Mouse (Mus musculus) midbrain, postnatal 0 days (tissue): Measurements from ENCODE around the gene Gm20388. TPM values are rescaled to one million over a fixed set of nuclear protein-coding genes. Genes with fewer than 3 reads are reported as not detected.

Source experiments
- ATAC-seq: fragments of 200-750 bp; cut with Nextera tagmentation; 2 replicates; pipeline ENCODE4 v1.8.0; 2017; ENCODE audit warnings: moderate number of reproducible peaks, mild to moderate bottlenecking, moderate TSS enrichment, moderate library complexity; ENCODE audit not compliant: low FRiP score
- DNase-seq: peaks from one replicate; pipeline ENCODE4 v3.0.0-alpha.2; 2015; ENCODE audit warnings: low spot score
- H3K27ac ChIP-seq: fragments of 300-500 bp; sonication (generic); 2 replicates; pipeline ENCODE4 v1.5.1; 2014; ENCODE audit warnings: low read depth, mild to moderate bottlenecking, low read length, mixed read lengths
- H3K27me3 ChIP-seq: fragments of 300-500 bp; sonication (generic); 2 replicates; pipeline ENCODE4 v1.6.1; 2014; ENCODE audit warnings: low read length, control low read depth, mixed read lengths; ENCODE audit not compliant: insufficient read depth
- H3K36me3 ChIP-seq: fragments of 300-500 bp; sonication (generic); 2 replicates; pipeline ENCODE4 v1.6.1; 2014; ENCODE audit warnings: low read length, control low read depth, mixed read lengths; ENCODE audit not compliant: insufficient read depth
- H3K4me1 ChIP-seq: fragments of 300-500 bp; sonication (generic); 2 replicates; pipeline ENCODE4 v1.6.1; 2014; ENCODE audit warnings: mild to moderate bottlenecking, control low read depth, antibody characterized with exemption, low read length, mixed read lengths; ENCODE audit not compliant: insufficient read depth
- H3K4me2 ChIP-seq: fragments of 300-500 bp; sonication (generic); 2 replicates; pipeline ENCODE4 v1.6.1; 2014; ENCODE audit warnings: low read depth, mild to moderate bottlenecking, low read length, mixed read lengths; ENCODE audit not compliant: poor library complexity, severe bottlenecking
- H3K4me3 ChIP-seq: fragments of 300-500 bp; sonication (generic); 2 replicates; pipeline ENCODE4 v1.5.1; 2014; ENCODE audit warnings: low read depth, mild to moderate bottlenecking, low read length, moderate library complexity
- H3K9ac ChIP-seq: fragments of 300-500 bp; sonication (generic); replicated peaks from 2 replicates; pipeline ENCODE4 v1.6.1; 2014; ENCODE audit warnings: mild to moderate bottlenecking, low read length, moderate library complexity, mixed read lengths; ENCODE audit not compliant: poor library complexity, severe bottlenecking
- H3K9me3 ChIP-seq: fragments of 300-500 bp; sonication (generic); 2 replicates; pipeline ENCODE4 v1.6.1; 2016; ENCODE audit warnings: low read length, control low read depth
- CTCF ChIP-seq: IDR thresholded peaks from 2 replicates; pipeline ENCODE4 v1.5.1; 2016; ENCODE audit warnings: antibody characterized with exemption, mild to moderate bottlenecking
- WGBS: fragments of 180-500 bp; shearing (Covaris S2); extraction: QIAGEN DNeasy Blood & Tissue Kit; methylation state at CpG from one replicate; pipeline ENCODE4 v1.1.7; 2014; 5-methylcytosine and 5-hydroxymethylcytosine counted together
- polyA plus RNA-seq: library from polyadenylated mRNA; unstranded; fragments of >200 nt; fragmentation: Nextera tagmentation; extraction: Ambion mirVana; gene quantifications from 2 replicates; pipeline ENCODE4 v1.2.1, GENCODE M21; 2015
- total RNA-seq: library from RNA; depleted of rRNA; stranded (reverse); fragments of >200 nt; gene quantifications from 2 replicates; pipeline ENCODE4 v1.2.3, GENCODE M21; 2014

Gm20388 gene
- total and polyA plus RNA-seq, 2 experiments from 2014 or later, result 74.2 TPM; not detected in 1

- Histone ChIP-seq H3K27ac (peak overlapping the region; percentile 59), H3K4me1 (peaks cover 5% of the 10 kb centered on the region; the same call in 1 of the 2 replicates), H3K4me3 (peak overlapping the region; percentile 85), H3K9me3 (no peaks in the 10 kb centered on the region), H3K9ac (peak overlapping the region; percentile 80), H3K36me3 (no peaks in the 10 kb centered on the region), H3K4me2 (peak overlapping the region; percentile 93), H3K27me3 (no peaks in the 10 kb centered on the region)
- ATAC-seq (peak; percentile 67), DNase-seq (peak; percentile 46)
- under 1% methylated on average over 69 of the region's 72 CpGs for WGBS
- no peak for TF ChIP-seq CTCF
Measured at GRCm38 (mm10) chr8:121906542-121907512, 1996.2 kb downstream of the Gm20388 start.

GRCm38 (mm10) chr8:121907587-121908248, 1997.1 kb downstream of the Gm20388 start, which contains the start of gene Slc7a5:
TSS of gene Slc7a5 (minus strand) at chr8:121907694.
- H3K4me3 ChIP-seq, result peak within 1 kb of the TSS; percentile 85
- H3K9me3 ChIP-seq, result no peaks in the 10 kb centered on the region
- no peaks in the 10 kb centered on the region for H3K27me3 ChIP-seq
- peak within 1 kb of the TSS; percentile 59 for H3K27ac ChIP-seq
- DNase-seq (peak; percentile 98), ATAC-seq (peak; percentile 91)
- no peak for TF ChIP-seq CTCF
- H3K4me2 ChIP-seq, result peak within 1 kb of the TSS; percentile 93
- H3K9ac ChIP-seq, result peak within 1 kb of the TSS; percentile 80
- H3K4me1 ChIP-seq, result peaks cover 5% of the 10 kb centered on the region; the same call in 1 of the 2 replicates
- WGBS, result under 1% methylated on average over 57 of the region's 61 CpGs
- H3K36me3 ChIP-seq, result no peaks in the 10 kb centered on the region

- 57% methylated on average over 8 of the region's 8 CpGs for WGBS
- Histone ChIP-seq H3K27ac (no peak overlapping the region), H3K9ac (no peak overlapping the region), H3K4me3 (no peak overlapping the region), H3K9me3 (no peaks in the 10 kb centered on the region), H3K4me1 (peaks cover 5% of the 10 kb centered on the region; the same call in 1 of the 2 replicates), H3K4me2 (peak overlapping the region; percentile 93; the same call in 1 of the 2 replicates), H3K36me3 (no peaks in the 10 kb centered on the region), H3K27me3 (no peaks in the 10 kb centered on the region)
- no peak for TF ChIP-seq CTCF
- ATAC-seq (no peak), DNase-seq (no peak)
Measured at GRCm38 (mm10) chr8:121908378-121909147, 1997.9 kb downstream of the Gm20388 start.

- Histone ChIP-seq H3K4me2 (no peak overlapping the region), H3K36me3 (no peaks in the 10 kb centered on the region)
- 69% methylated on average over 8 of the region's 8 CpGs for WGBS
Measured at GRCm38 (mm10) chr8:121909148-121909541, 1998.5 kb downstream of the Gm20388 start.

GRCm38 (mm10) chr8:121909663-121910062, 1999.0 kb downstream of the Gm20388 start:
- H3K27me3 ChIP-seq, result no peaks in the 10 kb centered on the region
- DNase-seq (peak; percentile 82), ATAC-seq (no peak)
- H3K9ac ChIP-seq, result no peak overlapping the region
- no peak overlapping the region for H3K27ac ChIP-seq
- peak; percentile 84 for TF ChIP-seq CTCF
- 3% methylated on average over 6 of the region's 6 CpGs for WGBS
- H3K36me3 ChIP-seq, result no peaks in the 10 kb centered on the region
- H3K4me2 ChIP-seq, result no peak overlapping the region
- no peaks in the 10 kb centered on the region for H3K9me3 ChIP-seq
- H3K4me3 ChIP-seq, result no peak overlapping the region
- H3K4me1 ChIP-seq, result peaks cover 5% of the 10 kb centered on the region; the same call in 1 of the 2 replicates

More at GRCm38 (mm10) chr8:121909148-121909541, 1998.5 kb downstream of the Gm20388 start:
- TF ChIP-seq CTCF, result no peak
- peaks cover 5% of the 10 kb centered on the region; the same call in 1 of the 2 replicates for H3K4me1 ChIP-seq
- H3K4me3 ChIP-seq, result no peak overlapping the region
- ATAC-seq (no peak), DNase-seq (no peak)
- no peaks in the 10 kb centered on the region for H3K9me3 ChIP-seq
- no peaks in the 10 kb centered on the region for H3K27me3 ChIP-seq
- H3K27ac ChIP-seq, result no peak overlapping the region
- no peak overlapping the region for H3K9ac ChIP-seq
